Mouse (Mus musculus) heart, embryonic 12.5 days (tissue): ENCODE data around the gene Nectin2. TPM values are rescaled to one million over a fixed set of nuclear protein-coding genes. Genes with fewer than 3 reads are reported as not detected.
A peak's percentile ranks its signal among the peaks of the same experiment; 100 is the strongest.

ENCODE experiments used
- ATAC-seq: fragments of 200-750 bp; cut with Nextera tagmentation; 2 replicates; pipeline ENCODE4 v1.8.0; 2017; ENCODE audit warnings: moderate TSS enrichment, moderate library complexity; ENCODE audit not compliant: insufficient number of reproducible peaks, low FRiP score
- H3K27ac ChIP-seq: fragments of 300-500 bp; sonication (generic); 2 replicates; pipeline ENCODE4 v1.5.1; 2016; ENCODE audit warnings: mild to moderate bottlenecking, moderate library complexity; ENCODE audit not compliant: poor library complexity, severe bottlenecking
- H3K27me3 ChIP-seq: fragments of 300-500 bp; sonication (generic); replicated peaks from 2 replicates; pipeline ENCODE4 v1.6.1; 2016; ENCODE audit warnings: mild to moderate bottlenecking, moderate library complexity
- H3K36me3 ChIP-seq: fragments of 300-500 bp; sonication (generic); 2 replicates; pipeline ENCODE4 v1.6.1; 2016; ENCODE audit warnings: mild to moderate bottlenecking, moderate library complexity
- H3K4me1 ChIP-seq: fragments of 300-500 bp; sonication (generic); replicated peaks from 2 replicates; pipeline ENCODE4 v1.6.1; 2016; ENCODE audit warnings: mild to moderate bottlenecking
- H3K4me2 ChIP-seq: fragments of 300-500 bp; sonication (generic); 2 replicates; pipeline ENCODE4 v1.6.1; 2016; ENCODE audit warnings: mild to moderate bottlenecking, moderate library complexity
- H3K4me3 ChIP-seq: fragments of 300-500 bp; sonication (generic); 2 replicates; pipeline ENCODE4 v1.5.1; 2016; ENCODE audit warnings: mild to moderate bottlenecking
- H3K9ac ChIP-seq: fragments of 300-500 bp; sonication (generic); 2 replicates; pipeline ENCODE4 v1.6.1; 2016; ENCODE audit warnings: mild to moderate bottlenecking, moderate library complexity
- H3K9me3 ChIP-seq: fragments of 300-500 bp; sonication (generic); replicated peaks from 2 replicates; pipeline ENCODE4 v1.6.1; 2016; ENCODE audit warnings: mild to moderate bottlenecking, moderate library complexity
- WGBS: fragments of 180-500 bp; shearing (Covaris S2); methylation state at CpG from one replicate; pipeline ENCODE4 v1.1.7; 2016; 5-methylcytosine and 5-hydroxymethylcytosine counted together
- polyA plus RNA-seq: library from polyadenylated mRNA; unstranded; fragments of >200 nt; fragmentation: Nextera tagmentation; extraction: Ambion mirVana; gene quantifications from 2 replicates; pipeline ENCODE4 v1.2.1, GENCODE M21; 2016

Gene Nectin2
- polyA plus RNA-seq, 1 experiment from 2014 or later, result 101 TPM

GRCm38 (mm10) chr7:19751070-19751383, 744 bp upstream of the Nectin2 start:
- Histone ChIP-seq H3K9me3 (no peaks in the 10 kb centered on the region), H3K9ac (no peak overlapping the region), H3K4me3 (no peak overlapping the region), H3K4me2 (no peak overlapping the region), H3K36me3 (no peaks in the 10 kb centered on the region), H3K4me1 (peaks cover 56% of the 10 kb centered on the region), H3K27ac (peak overlapping the region; percentile 71; the same call in 1 of the 2 replicates), H3K27me3 (no peaks in the 10 kb centered on the region)
- ATAC-seq, result no peak
- WGBS, result 48% methylated on average over 4 of the region's 4 CpGs

DNA sequence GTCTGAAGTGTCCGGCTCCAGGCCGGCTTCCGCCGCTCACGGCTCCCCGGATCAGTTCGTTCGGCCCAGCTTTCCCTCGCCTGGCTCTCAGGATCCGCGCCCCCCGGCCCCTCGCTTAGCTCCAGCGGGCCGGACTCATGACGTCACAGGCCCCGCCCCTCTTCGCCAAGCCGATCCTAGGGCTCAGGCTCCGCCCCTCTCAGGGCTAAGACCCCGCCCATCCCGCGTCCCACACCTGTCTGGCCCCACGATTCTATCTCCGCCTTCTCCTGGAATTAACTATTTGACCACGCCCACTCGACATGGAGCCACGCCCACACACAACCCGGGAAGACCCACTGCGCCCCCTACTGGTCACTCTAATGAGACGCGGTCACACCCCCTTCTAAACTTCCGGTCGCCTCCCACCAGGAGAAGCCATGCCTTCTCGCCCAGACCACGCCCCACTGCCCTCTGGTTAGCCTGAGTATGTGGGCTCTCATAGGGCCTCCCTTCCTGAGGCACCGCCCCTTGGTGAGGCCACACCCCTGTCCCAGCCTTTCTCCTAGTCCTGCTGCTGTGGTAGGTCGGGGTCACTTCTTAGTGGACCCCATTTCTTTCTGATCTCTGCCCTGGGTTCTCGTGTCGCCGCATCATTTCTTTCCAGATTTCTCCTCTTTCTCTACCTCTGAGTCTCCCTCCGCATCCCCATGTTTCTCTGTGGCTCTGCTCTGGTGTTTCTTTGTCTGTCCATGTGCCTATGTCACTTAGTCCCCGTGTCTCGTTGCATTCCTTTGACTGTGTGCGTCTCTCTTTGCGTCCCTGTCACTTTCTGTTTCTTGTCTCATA, 680 bp downstream of the Nectin2 start:
- Histone ChIP-seq H3K27me3 (no peaks in the 10 kb centered on the region), H3K9ac (peak overlapping the region; percentile 89), H3K9me3 (no peaks in the 10 kb centered on the region), H3K4me3 (peak overlapping the region; percentile 78), H3K4me1 (peaks cover 58% of the 10 kb centered on the region), H3K27ac (peak overlapping the region; percentile 85), H3K36me3 (no peaks in the 10 kb centered on the region), H3K4me2 (peak overlapping the region; percentile 91)
- ATAC-seq, result peak; percentile 93
- under 1% methylated on average over 46 of the region's 46 CpGs for WGBS

DNA sequence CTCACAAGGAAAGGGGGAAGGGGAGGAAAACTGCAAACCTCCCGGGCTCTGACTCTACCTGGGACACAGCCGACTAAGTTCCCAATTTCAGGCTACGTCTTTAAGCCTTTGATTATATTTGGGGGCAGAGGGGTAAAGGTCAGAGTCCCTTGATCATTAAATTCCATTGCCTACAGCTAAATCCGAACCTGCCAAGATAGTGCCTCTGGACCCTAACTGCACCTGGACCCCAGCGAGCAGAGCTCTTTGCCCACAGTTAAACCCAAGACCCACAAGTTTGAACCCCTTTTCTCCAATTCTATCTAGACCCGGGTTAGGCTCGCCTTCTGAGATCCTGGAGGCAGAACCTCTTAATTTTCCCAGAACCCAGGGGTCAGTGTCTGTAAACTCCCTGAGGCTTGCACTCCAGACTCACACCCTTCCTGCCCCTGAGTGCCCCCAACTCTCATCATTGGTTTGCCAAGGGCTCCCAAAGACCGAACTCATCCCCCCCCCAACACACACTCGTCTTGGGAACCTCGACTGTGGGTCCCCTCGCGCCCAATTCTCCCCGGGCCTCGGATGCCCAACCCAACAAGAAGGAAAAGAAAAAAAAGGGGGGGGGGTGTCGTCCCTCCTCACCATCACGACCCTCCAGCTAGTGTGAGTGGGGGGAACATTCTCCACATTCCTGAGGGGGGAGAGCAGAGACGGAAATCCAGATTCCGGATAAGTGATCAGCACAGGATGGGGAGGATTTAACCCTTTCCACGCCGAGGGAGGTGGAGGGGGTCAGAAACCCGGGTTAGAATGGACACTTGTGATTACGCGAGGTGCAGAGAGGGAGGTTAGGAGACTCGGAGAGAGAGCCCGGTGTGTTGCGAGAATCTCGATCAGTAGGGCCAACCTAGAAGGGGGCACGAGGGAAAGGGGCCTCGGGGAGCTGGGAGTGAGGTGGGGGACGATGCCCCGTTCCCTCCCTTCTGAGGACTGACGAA, 1.8 kb downstream of the Nectin2 start:
- peaks cover 59% of the 10 kb centered on the region for H3K4me1 ChIP-seq
- H3K9ac ChIP-seq, result peak overlapping the region; percentile 89
- peaks cover 5% of the 10 kb centered on the region for H3K36me3 ChIP-seq
- H3K4me3 ChIP-seq, result peak overlapping the region; percentile 78
- no peaks in the 10 kb centered on the region for H3K27me3 ChIP-seq
- WGBS, result 1% methylated on average over 32 of the region's 32 CpGs
- H3K9me3 ChIP-seq, result no peaks in the 10 kb centered on the region
- peak overlapping the region; percentile 91 for H3K4me2 ChIP-seq
- peak; percentile 2 for ATAC-seq
- peak overlapping the region; percentile 85 for H3K27ac ChIP-seq

GRCm38 (mm10) chr7:19747420-19748218, 2.7 kb downstream of the Nectin2 start:
- ATAC-seq, result no peak
- Histone ChIP-seq H3K9ac (peak overlapping the region; percentile 89), H3K4me1 (peaks cover 56% of the 10 kb centered on the region), H3K27me3 (no peaks in the 10 kb centered on the region), H3K4me3 (peak overlapping the region; percentile 78), H3K9me3 (no peaks in the 10 kb centered on the region), H3K4me2 (peak overlapping the region; percentile 91), H3K27ac (peak overlapping the region; percentile 49), H3K36me3 (peaks cover 11% of the 10 kb centered on the region)
- WGBS, result 7% methylated on average over 25 of the region's 25 CpGs

GRCm38 (mm10) chr7:19746426-19747201, 3.7 kb downstream of the Nectin2 start:
- WGBS, result 29% methylated on average over 5 of the region's 6 CpGs
- H3K36me3 ChIP-seq, result peaks cover 18% of the 10 kb centered on the region
- peak overlapping the region; percentile 91 for H3K4me2 ChIP-seq
- no peaks in the 10 kb centered on the region for H3K9me3 ChIP-seq
- H3K9ac ChIP-seq, result peak overlapping the region; percentile 89
- H3K4me1 ChIP-seq, result peaks cover 66% of the 10 kb centered on the region
- H3K27me3 ChIP-seq, result no peaks in the 10 kb centered on the region
- peak overlapping the region; percentile 49 for H3K27ac ChIP-seq
- peak overlapping the region; percentile 78 for H3K4me3 ChIP-seq
- no peak for ATAC-seq

DNA sequence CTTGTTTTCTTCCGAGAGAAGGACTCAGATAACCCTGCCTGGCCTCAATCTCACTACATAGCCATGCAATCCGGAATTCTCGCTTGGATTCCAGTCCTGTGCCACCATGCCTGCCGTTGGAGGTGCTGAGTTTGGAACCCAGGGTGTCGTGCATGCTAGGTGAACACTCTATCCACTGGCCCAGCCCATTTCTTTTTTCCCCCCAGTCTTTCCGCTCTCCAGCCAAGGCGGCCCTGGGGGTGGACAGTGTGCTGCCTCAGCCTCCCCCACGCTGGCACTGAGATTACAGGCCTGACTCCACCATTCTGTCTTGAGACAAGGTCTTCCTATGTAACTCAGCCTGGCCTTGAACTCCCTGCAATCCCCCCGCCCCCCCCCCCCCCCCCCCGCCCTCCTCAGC, 4.3 kb downstream of the Nectin2 start:
- no peaks in the 10 kb centered on the region for H3K9me3 ChIP-seq
- H3K27ac ChIP-seq, result no peak overlapping the region
- peaks cover 24% of the 10 kb centered on the region for H3K36me3 ChIP-seq
- peak overlapping the region; percentile 91; the same call in 1 of the 2 replicates for H3K4me2 ChIP-seq
- no peaks in the 10 kb centered on the region for H3K27me3 ChIP-seq
- no peak for ATAC-seq
- H3K4me3 ChIP-seq, result no peak overlapping the region
- peaks cover 67% of the 10 kb centered on the region for H3K4me1 ChIP-seq
- 57% methylated on average over 9 of the region's 10 CpGs for WGBS
- H3K9ac ChIP-seq, result no peak overlapping the region

- WGBS, result 26% methylated on average over 14 of the region's 14 CpGs
- peaks cover 66% of the 10 kb centered on the region for H3K4me1 ChIP-seq
- H3K9ac ChIP-seq, result peak overlapping the region; percentile 54
- peaks cover 32% of the 10 kb centered on the region for H3K36me3 ChIP-seq
- no peaks in the 10 kb centered on the region for H3K27me3 ChIP-seq
- peak overlapping the region; percentile 74 for H3K27ac ChIP-seq
- 0 out of 2 replicates have a peak, but pooled peaks have one; percentile 3 for ATAC-seq
- H3K4me3 ChIP-seq, result peak overlapping the region; percentile 4; the same call in 1 of the 2 replicates
- H3K4me2 ChIP-seq, result peak overlapping the region; percentile 46
- H3K9me3 ChIP-seq, result no peaks in the 10 kb centered on the region
Measured at GRCm38 (mm10) chr7:19744590-19745385, 5.5 kb downstream of the Nectin2 start.

DNA sequence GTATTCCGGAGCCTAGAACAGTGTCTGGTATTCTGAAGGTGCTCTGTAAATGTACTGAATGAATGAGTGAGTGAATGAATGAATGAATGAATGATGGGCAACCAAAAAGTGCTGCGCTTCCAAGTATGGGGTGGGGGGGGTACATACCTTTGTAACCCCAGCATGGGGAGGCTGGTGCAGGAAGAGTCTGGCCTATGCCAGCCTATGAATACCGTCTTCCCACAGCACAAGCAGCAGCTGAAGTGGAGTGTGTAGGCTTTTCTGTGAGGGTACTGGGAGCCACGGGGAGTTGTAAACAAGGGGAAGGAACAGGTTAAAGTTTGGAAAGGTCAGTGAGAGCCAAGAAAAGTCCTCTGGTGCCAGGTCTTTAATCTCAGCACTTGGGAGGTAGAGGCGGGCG, 6.5 kb downstream of the Nectin2 start:
- Histone ChIP-seq H3K9ac (no peak overlapping the region), H3K4me2 (no peak overlapping the region), H3K4me1 (peaks cover 66% of the 10 kb centered on the region), H3K27me3 (no peaks in the 10 kb centered on the region), H3K4me3 (no peak overlapping the region), H3K9me3 (no peaks in the 10 kb centered on the region), H3K36me3 (peaks cover 38% of the 10 kb centered on the region), H3K27ac (no peak overlapping the region; the same call in 1 of the 2 replicates)
- 83% methylated on average over 6 of the region's 6 CpGs for WGBS
- ATAC-seq, result no peak

GRCm38 (mm10) chr7:19742468-19742867, 7.8 kb downstream of the Nectin2 start:
- no peak for ATAC-seq
- H3K9ac ChIP-seq, result no peak overlapping the region
- 0 out of 2 replicates have a peak overlapping the region, but pooled peaks have one; percentile 11 for H3K27ac ChIP-seq
- no peaks in the 10 kb centered on the region for H3K9me3 ChIP-seq
- no peak overlapping the region for H3K4me2 ChIP-seq
- peaks cover 47% of the 10 kb centered on the region for H3K36me3 ChIP-seq
- no peak overlapping the region for H3K4me3 ChIP-seq
- no peaks in the 10 kb centered on the region for H3K27me3 ChIP-seq
- H3K4me1 ChIP-seq, result peaks cover 60% of the 10 kb centered on the region
- WGBS, result 55% methylated on average over 5 of the region's 5 CpGs
